Mouse (Mus musculus) stomach, postnatal 0 days (tissue): ENCODE measurements around the gene Fcer1g. TPM values are rescaled to one million over a fixed set of nuclear protein-coding genes. Genes with fewer than 3 reads are reported as not detected.

Source experiments
- ATAC-seq: fragments of 200-750 bp; cut with Nextera tagmentation; 2 replicates; pipeline ENCODE4 v1.8.0; 2017; ENCODE audit not compliant: low FRiP score, low TSS enrichment
- DNase-seq: peaks from one replicate; pipeline ENCODE4 v3.0.0-alpha.2; 2016; ENCODE audit warnings: low spot score
- H3K27ac ChIP-seq: fragments of 300-500 bp; sonication (generic); replicated peaks from 2 replicates; pipeline ENCODE4 v1.5.1; 2014; ENCODE audit warnings: mild to moderate bottlenecking, control low read depth
- H3K27me3 ChIP-seq: fragments of 300-500 bp; sonication (generic); 2 replicates; pipeline ENCODE4 v1.6.1; 2014; ENCODE audit warnings: low read length; ENCODE audit not compliant: control insufficient read depth, insufficient read depth
- H3K36me3 ChIP-seq: fragments of 300-500 bp; sonication (generic); 2 replicates; pipeline ENCODE4 v1.6.1; 2014; ENCODE audit warnings: low read length, mixed read lengths; ENCODE audit not compliant: control insufficient read depth, insufficient read depth
- H3K4me1 ChIP-seq: fragments of 300-500 bp; sonication (generic); replicated peaks from 2 replicates; pipeline ENCODE4 v1.6.1; 2014; ENCODE audit warnings: antibody characterized with exemption; ENCODE audit not compliant: control insufficient read depth, insufficient read depth
- H3K4me2 ChIP-seq: fragments of 300-500 bp; sonication (generic); replicated peaks from 2 replicates; pipeline ENCODE4 v1.6.1; 2014; ENCODE audit warnings: low read depth, mild to moderate bottlenecking, control low read depth, moderate library complexity
- H3K4me3 ChIP-seq: fragments of 300-500 bp; sonication (generic); 2 replicates; pipeline ENCODE4 v1.5.1; 2014; ENCODE audit warnings: low read depth, low read length, control low read depth
- H3K9ac ChIP-seq: fragments of 300-500 bp; sonication (generic); 2 replicates; pipeline ENCODE4 v1.6.1; 2014; ENCODE audit warnings: mild to moderate bottlenecking, low read length, control low read depth, mixed read lengths
- H3K9me3 ChIP-seq: fragments of 300-500 bp; sonication (generic); 2 replicates; pipeline ENCODE4 v1.6.1; 2016; ENCODE audit warnings: low read length; ENCODE audit not compliant: control insufficient read depth
- CTCF ChIP-seq: IDR thresholded peaks from 2 replicates; pipeline ENCODE4 v1.5.1; 2016; ENCODE audit warnings: antibody characterized with exemption, low read depth, mild to moderate bottlenecking, moderate library complexity
- EP300 ChIP-seq: optimal IDR thresholded peaks from 2 replicates; pipeline ENCODE3; 2016; ENCODE audit warnings: antibody characterized with exemption
- WGBS: fragments of 180-500 bp; shearing (Covaris S2); extraction: QIAGEN DNeasy Blood & Tissue Kit; methylation state at CpG from one replicate; pipeline ENCODE4 v1.1.7; 2014; 5-methylcytosine and 5-hydroxymethylcytosine counted together
- polyA plus RNA-seq: library from polyadenylated mRNA; unstranded; fragments of >200 nt; fragmentation: Nextera tagmentation; extraction: Ambion mirVana; gene quantifications from 2 replicates; pipeline ENCODE4 v1.2.1, GENCODE M21; 2015

Gene Fcer1g
- polyA plus RNA-seq, 1 experiment from 2014 or later: 59.4 TPM

GRCm38 (mm10) chr1:171209409-171209808 is 24.8 kb downstream of the Fcer1g start:
- Histone ChIP-seq H3K27me3 (no peaks in the 10 kb centered on the region), H3K9ac (no peak overlapping the region), H3K4me3 (no peak overlapping the region), H3K27ac (no peak overlapping the region), H3K36me3 (no peaks in the 10 kb centered on the region), H3K4me1 (no peaks in the 10 kb centered on the region), H3K9me3 (no peaks in the 10 kb centered on the region), H3K4me2 (no peak overlapping the region)
- TF ChIP-seq EP300 (no peak), CTCF (no peak)
- WGBS: 28% methylated on average over 4 of the region's 4 CpGs
- ATAC-seq (no peak), DNase-seq (no peak)

- Histone ChIP-seq H3K9me3 (no peaks in the 10 kb centered on the region), H3K4me2 (no peak overlapping the region), H3K27me3 (no peaks in the 10 kb centered on the region), H3K4me1 (no peaks in the 10 kb centered on the region), H3K27ac (no peak overlapping the region), H3K36me3 (no peaks in the 10 kb centered on the region), H3K9ac (no peak overlapping the region), H3K4me3 (no peak overlapping the region)
- 70% methylated on average over 6 of the region's 6 CpGs for WGBS
- no peak for DNase-seq
- ATAC-seq: no peak
- no peak for TF ChIP-seq EP300
- no peak for TF ChIP-seq CTCF
These were observed 28.3 kb downstream of the Fcer1g start for GRCm38 (mm10) chr1:171205704-171206493.

- peak; percentile 25 for DNase-seq
- WGBS: 51% methylated on average over 7 of the region's 7 CpGs
- Histone ChIP-seq H3K9me3 (no peaks in the 10 kb centered on the region), H3K4me2 (no peak overlapping the region), H3K9ac (no peak overlapping the region), H3K27me3 (no peaks in the 10 kb centered on the region), H3K27ac (no peak overlapping the region), H3K4me3 (no peak overlapping the region), H3K4me1 (no peaks in the 10 kb centered on the region), H3K36me3 (no peaks in the 10 kb centered on the region)
- TF ChIP-seq CTCF: no peak
- no peak for TF ChIP-seq EP300
- peak; percentile 77 for ATAC-seq
These were observed 29.9 kb downstream of the Fcer1g start for GRCm38 (mm10) chr1:171204249-171204644.

GRCm38 (mm10) chr1:171203471-171204248 is 30.5 kb downstream of the Fcer1g start:
- Histone ChIP-seq H3K4me2 (no peak overlapping the region), H3K36me3 (no peaks in the 10 kb centered on the region), H3K27ac (no peak overlapping the region), H3K9ac (no peak overlapping the region), H3K4me3 (no peak overlapping the region), H3K4me1 (no peaks in the 10 kb centered on the region), H3K27me3 (no peaks in the 10 kb centered on the region), H3K9me3 (no peaks in the 10 kb centered on the region)
- WGBS: 45% methylated on average over 10 of the region's 11 CpGs
- ATAC-seq: no peak
- TF ChIP-seq EP300: no peak
- no peak for TF ChIP-seq CTCF
- no peak for DNase-seq

GRCm38 (mm10) chr1:171200769-171201168 is 33.4 kb downstream of the Fcer1g start:
- H3K9ac ChIP-seq: no peak overlapping the region
- H3K27me3 ChIP-seq: no peaks in the 10 kb centered on the region
- DNase-seq (no peak), ATAC-seq (no peak)
- H3K9me3 ChIP-seq: no peaks in the 10 kb centered on the region
- H3K27ac ChIP-seq: no peak overlapping the region
- no peaks in the 10 kb centered on the region for H3K36me3 ChIP-seq
- TF ChIP-seq CTCF (no peak), EP300 (no peak)
- H3K4me3 ChIP-seq: no peak overlapping the region
- H3K4me1 ChIP-seq: peaks cover 2% of the 10 kb centered on the region
- H3K4me2 ChIP-seq: no peak overlapping the region
- WGBS: 97% methylated on average over 1 of the region's 1 CpGs

GRCm38 (mm10) chr1:171199532-171199931 is 34.6 kb downstream of the Fcer1g start:
- no peak overlapping the region for H3K4me3 ChIP-seq
- ATAC-seq (no peak), DNase-seq (no peak)
- 16% methylated on average over 1 of the region's 1 CpGs for WGBS
- H3K4me1 ChIP-seq: peaks cover 4% of the 10 kb centered on the region
- TF ChIP-seq EP300 (no peak), CTCF (no peak)
- H3K36me3 ChIP-seq: no peaks in the 10 kb centered on the region
- H3K27ac ChIP-seq: no peak overlapping the region
- H3K27me3 ChIP-seq: no peaks in the 10 kb centered on the region
- H3K4me2 ChIP-seq: no peak overlapping the region
- no peaks in the 10 kb centered on the region for H3K9me3 ChIP-seq
- no peak overlapping the region for H3K9ac ChIP-seq
